17 mouse cellular contexts compared by ENCODE assay signal in genomic region chr5:148847032-148847431, GRCm38 (mm10).
DNase-seq lines count a peak whose midpoint lies in the region; ATAC-seq and TF ChIP-seq lines count a peak whose summit lies in the region.
"Had no signal": no experiment of that assay in that cellular context is flagged by ENCODE, and none has a peak within 500 bp of the region (broad histone marks: within the 10 kb centered on the region; RNA-seq: fewer than 3 reads in every experiment).

No protein-coding gene starts in this region.

- H3K27ac ChIP-seq in liver, embryonic 11.5 days (ENCODE audit: low read depth, low read length) = no peak overlapping the region
- no peak overlapping the region for H3K27ac ChIP-seq in CH12.LX (ENCODE audit: insufficient read depth, low read depth)
- H3K27ac ChIP-seq: limb, embryonic 10.5 days; lung, embryonic 15.5 days; stomach, embryonic 15.5 days had no signal

- no peaks in the 10 kb centered on the region for H3K4me1 ChIP-seq in liver, embryonic 11.5 days (replicated peaks; ENCODE audit: control insufficient read depth, insufficient read depth, low read length)
- peaks cover 0 to 19% of the 10 kb centered on the region in 2 experiments; a peak in 2 of 4 replicates for H3K4me1 ChIP-seq in CH12.LX (ENCODE audit: control insufficient read depth in 1 of 2, insufficient read depth in 2 of 2)
- H3K4me1 ChIP-seq: limb, embryonic 10.5 days; lung, embryonic 15.5 days; stomach, embryonic 15.5 days had no signal

- H3K4me2 ChIP-seq in liver, embryonic 11.5 days = no peak overlapping the region
- H3K4me2 ChIP-seq in CH12.LX (ENCODE audit: insufficient read depth, low read depth, poor library complexity, severe bottlenecking) = no peak overlapping the region
- H3K4me2 ChIP-seq: lung, embryonic 15.5 days; stomach, embryonic 15.5 days had no signal

- TF ChIP-seq POLR2A in CH12.LX (IDR thresholded peaks at IDR 0.05; ENCODE audit: low read depth, low read length) = no peak

- peak; percentile 16 to 35; a peak in 2 of 4 replicates for TF ChIP-seq CTCF in CH12.LX (conservative IDR thresholded peaks at IDR 0.05 in 1 of 2, IDR thresholded peaks at IDR 0.05 in 1 of 2; ENCODE audit: low read depth in 2 of 2, low read length in 2 of 2)

- no peaks in the 10 kb centered on the region for H3K27me3 ChIP-seq in liver, embryonic 11.5 days (replicated peaks; ENCODE audit: control insufficient read depth, insufficient read depth, low read length)
- no peaks in the 10 kb centered on the region for H3K27me3 ChIP-seq in CH12.LX (replicated peaks)
- H3K27me3 ChIP-seq: lung, embryonic 15.5 days; stomach, embryonic 15.5 days had no signal

- no peak overlapping the region for H3K4me3 ChIP-seq in liver, embryonic 11.5 days (ENCODE audit: low read depth, low read length)
- no peak overlapping the region for H3K4me3 ChIP-seq in CH12.LX (replicated peaks in 1 of 3; ENCODE audit: low read depth in 2 of 3, low read length in 2 of 3, poor library complexity in 1 of 3)
- H3K4me3 ChIP-seq: erythroblast, embryonic 14.5 days; limb, embryonic 10.5 days; lung, embryonic 15.5 days; stomach, embryonic 15.5 days had no signal

- DNase-seq in liver (peak; percentile 19), CH12.LX (ENCODE audit: extremely low read depth) (no peak), MEL-GATA-1-ER (ENCODE audit: extremely low read depth, low read depth) (peak; percentile 16)
- no peak for DNase-seq in liver, embryonic 11.5 days (ENCODE audit: low spot score)
- peak; percentile 18 to 38 for DNase-seq in natural killer cell, adult 2 months (ENCODE audit: low spot score in 2 of 2)
- DNase-seq in left cerebral cortex, adult 8-10 months (ENCODE audit: low spot score in 2 of 2) = no peak
- no peak for DNase-seq in layer of hippocampus, adult 9-11 months
- DNase-seq: cerebellum, adult 2 months; embryo, embryonic 11 days; heart, postnatal 36 days; right cerebral cortex, postnatal 4 days; thymus, postnatal 36 days had no signal

- no peak for TF ChIP-seq RAD21 in CH12.LX (IDR thresholded peaks at IDR 0.05; ENCODE audit: low read depth, low read length)

- H3K9me3 ChIP-seq in liver, embryonic 11.5 days (ENCODE audit: control insufficient read depth, low read length) = no peaks in the 10 kb centered on the region
- peaks cover 5% of the 10 kb centered on the region for H3K9me3 ChIP-seq in CH12.LX (replicated peaks; ENCODE audit: low read length)
- H3K9me3 ChIP-seq: limb, embryonic 10.5 days; lung, embryonic 15.5 days; stomach, embryonic 15.5 days had no signal

- H3K36me3 ChIP-seq in liver, embryonic 11.5 days (ENCODE audit: control insufficient read depth, insufficient read depth, low read length) = no peaks in the 10 kb centered on the region
- H3K36me3 ChIP-seq in CH12.LX (replicated peaks in 1 of 2; ENCODE audit: control insufficient read depth in 1 of 2, insufficient read depth in 1 of 2, low read length in 1 of 2) = no peaks in the 10 kb centered on the region
- H3K36me3 ChIP-seq: limb, embryonic 10.5 days; lung, embryonic 15.5 days; stomach, embryonic 15.5 days had no signal

- TF ChIP-seq EP300 in CH12.LX (IDR thresholded peaks at IDR 0.05; ENCODE audit: low read length) = no peak

- ATAC-seq in liver, embryonic 11.5 days (replicated peaks; ENCODE audit: low FRiP score) = no peak
- ATAC-seq: intestine, embryonic 16.5 days had no signal

- H3K9ac ChIP-seq in liver, embryonic 11.5 days (ENCODE audit: low read depth, low read length) = no peak overlapping the region
- H3K9ac ChIP-seq in CH12.LX (ENCODE audit: insufficient read depth, low read depth) = no peak overlapping the region
- H3K9ac ChIP-seq: lung, embryonic 15.5 days; stomach, embryonic 15.5 days had no signal

- H3K79me2 ChIP-seq in CH12.LX (replicated peaks; ENCODE audit: control insufficient read depth, extremely low read depth, insufficient read depth, poor library complexity, severe bottlenecking) = no peaks in the 10 kb centered on the region

- WGBS in liver, embryonic 11.5 days = 92% methylated on average over 5 of the region's 5 CpGs

- dilution Hi-C loops in CH12.LX (cut with MboI; ENCODE audit: extremely low pct_ligation_motif_present, extremely low pct_unique_long_range_greater_than_20kb, low sequenced_read_pairs) = no loop called here

- in situ Hi-C loops in CH12.LX (cut with MboI; ENCODE audit: low pct_ligation_motif_present, low pct_unique_long_range_greater_than_20kb, low sequenced_read_pairs) = no loop called here

TF ChIP-seq in CH12.LX, 34 proteins besides CTCF, POLR2A, EP300 and RAD21:
- no peak for TF ChIP-seq MAX (IDR thresholded peaks at IDR 0.05; ENCODE audit: low read length)
- TF ChIP-seq MAZ (IDR thresholded peaks at IDR 0.05; ENCODE audit: low read depth, low read length) = no peak
- TF ChIP-seq MYC (IDR thresholded peaks at IDR 0.05; ENCODE audit: low read depth, low read length) = no peak
- no peak for TF ChIP-seq NRF1 (IDR thresholded peaks at IDR 0.05; ENCODE audit: low read depth, low read length)
- no peak for TF ChIP-seq MEF2A (IDR thresholded peaks at IDR 0.05; ENCODE audit: borderline replicate concordance, low read depth, low read length)
- TF ChIP-seq KAT2A (IDR thresholded peaks at IDR 0.05; ENCODE audit: insufficient replicate concordance, low read length) = no peak
- no peak for TF ChIP-seq USF2 (conservative IDR thresholded peaks at IDR 0.05; ENCODE audit: low read depth, low read length)
- TF ChIP-seq POLR2AphosphoS2 (IDR thresholded peaks at IDR 0.05; ENCODE audit: low read depth, low read length) = no peak
- no peak for TF ChIP-seq USF1 (IDR thresholded peaks at IDR 0.05; ENCODE audit: low read depth, low read length)
- TF ChIP-seq ELF1 (IDR thresholded peaks at IDR 0.05; ENCODE audit: low read depth, low read length) = no peak
- TF ChIP-seq BHLHE40 (IDR thresholded peaks at IDR 0.05; ENCODE audit: low read depth, low read length) = no peak
- no peak for TF ChIP-seq ETS1 (conservative IDR thresholded peaks at IDR 0.05; ENCODE audit: low read depth, low read length)
- TF ChIP-seq MXI1 (IDR thresholded peaks at IDR 0.05; ENCODE audit: low read depth, low read length) = no peak
- TF ChIP-seq SMC3 (IDR thresholded peaks at IDR 0.05; ENCODE audit: low read depth, low read length) = no peak
- TF ChIP-seq JUND (conservative IDR thresholded peaks at IDR 0.05; ENCODE audit: low read depth, low read length) = no peak
- no peak for TF ChIP-seq MAFK (IDR thresholded peaks at IDR 0.05; ENCODE audit: insufficient replicate concordance, low read length)
- TF ChIP-seq GABPA (IDR thresholded peaks at IDR 0.05; ENCODE audit: insufficient replicate concordance, low read depth, low read length) = no peak
- TF ChIP-seq JUN (IDR thresholded peaks at IDR 0.05; ENCODE audit: insufficient read depth, low read depth, low read length) = no peak
- TF ChIP-seq ZNF384 (IDR thresholded peaks at IDR 0.05; ENCODE audit: low read depth, low read length) = no peak
- TF ChIP-seq TCF12 (IDR thresholded peaks at IDR 0.05; ENCODE audit: low read depth, low read length) = no peak
TF ChIP-seq in CH12.LX: peak in this region for 0.

Comparison
In these comparisons a context has a peak if more than half of its experiments do, and no peak if none do; other contexts are left out.
1. DNase-seq: peak in liver (single experiment), MEL-GATA-1-ER (single experiment) and natural killer cell, adult 2 months (2 of 2); none in liver, embryonic 11.5 days (single experiment), CH12.LX (single experiment), left cerebral cortex, adult 8-10 months (0 of 2) and layer of hippocampus, adult 9-11 months (single experiment).